Mouse (Mus musculus) megakaryocyte-erythroid progenitor cell, adult 5-6 weeks (primary cell): ENCODE data around the gene Gins3. TPM values are rescaled to one million over a fixed set of nuclear protein-coding genes. Genes with fewer than 3 reads are reported as not detected.

Experiments
- ATAC-seq: replicated peaks from 2 replicates; pipeline ENCODE4 v1.8.0; 2016; ENCODE audit warnings: mild to moderate bottlenecking, inconsistent platforms; ENCODE audit not compliant: severe bottlenecking, poor library complexity, low FRiP score, low TSS enrichment
- total RNA-seq, 2 experiments: library from RNA; stranded (forward) in 1 of 2; stranded (reverse) in 1 of 2; fragments of 200-1000, 215-1000 nt in 1 of 2; fragments of >200 nt in 1 of 2; fragmentation: Nextera tagmentation in 1 of 2; gene quantifications; 2 replicates each; pipeline ENCODE4 v1.2.3; 2014 to 2017

Gins3 gene
- total RNA-seq, 2 experiments from 2014 or later = 10.7 to 21.6 TPM

DNA sequence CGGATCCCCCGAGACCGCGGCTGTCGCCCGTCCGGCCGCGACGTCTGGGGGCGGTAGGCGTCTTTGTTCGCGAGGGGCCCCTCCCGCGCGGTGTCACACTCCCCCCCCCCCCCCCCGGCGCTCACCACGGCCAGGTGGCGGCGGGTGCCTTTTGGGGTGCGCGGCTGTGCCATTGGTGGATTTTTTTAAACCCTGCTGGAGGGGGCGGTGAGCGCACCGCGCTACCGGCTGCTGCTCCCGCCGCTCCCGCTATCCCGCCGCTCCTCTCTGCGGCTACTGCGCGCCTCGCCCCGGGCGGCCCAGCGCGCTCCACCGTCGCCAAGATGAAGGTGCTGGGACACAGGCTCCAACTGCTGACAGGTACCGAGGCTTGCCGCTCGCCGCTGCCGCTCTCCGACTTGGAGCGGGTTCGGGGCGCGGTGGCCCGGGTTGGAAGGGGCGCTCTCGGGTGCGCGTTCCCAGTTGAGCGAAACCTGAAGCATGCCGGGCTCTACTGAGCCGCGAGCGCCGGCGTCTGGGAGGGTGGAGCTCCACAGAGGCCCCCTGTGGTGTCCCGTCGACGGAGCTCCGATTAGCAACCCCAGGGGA lies 44.9 kb downstream of the Gins3 start:
- ATAC-seq = no peak

DNA sequence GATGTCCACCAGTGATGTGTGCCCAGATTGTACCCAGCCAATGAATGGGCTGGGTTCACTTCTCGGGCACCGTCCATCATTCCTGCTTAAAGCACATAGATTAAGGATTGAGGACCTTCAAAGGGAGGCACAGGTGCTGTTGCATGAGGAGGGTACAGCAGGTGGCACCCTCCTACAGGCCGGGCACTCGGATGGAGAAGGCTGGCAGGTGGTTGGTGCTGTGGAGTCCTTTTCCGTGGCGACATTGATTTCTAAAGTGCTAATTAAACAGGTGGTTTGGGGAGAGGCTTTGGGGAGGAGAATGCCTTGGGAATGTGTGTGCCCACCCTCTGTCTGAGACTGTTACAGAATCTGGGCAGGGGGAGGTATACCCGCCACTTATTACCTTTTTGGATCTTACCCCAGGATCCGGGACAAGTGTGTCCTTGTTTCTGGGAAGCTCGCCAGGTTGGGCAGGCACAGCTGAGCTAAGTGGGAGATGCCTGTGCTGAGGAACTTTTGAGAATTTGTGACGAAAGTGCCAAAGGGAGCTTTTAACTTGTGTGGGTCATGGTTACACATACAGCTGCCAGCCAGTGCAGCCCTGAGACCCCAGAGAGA lies 54.9 kb downstream of the Gins3 start:
- no peak for ATAC-seq

DNA sequence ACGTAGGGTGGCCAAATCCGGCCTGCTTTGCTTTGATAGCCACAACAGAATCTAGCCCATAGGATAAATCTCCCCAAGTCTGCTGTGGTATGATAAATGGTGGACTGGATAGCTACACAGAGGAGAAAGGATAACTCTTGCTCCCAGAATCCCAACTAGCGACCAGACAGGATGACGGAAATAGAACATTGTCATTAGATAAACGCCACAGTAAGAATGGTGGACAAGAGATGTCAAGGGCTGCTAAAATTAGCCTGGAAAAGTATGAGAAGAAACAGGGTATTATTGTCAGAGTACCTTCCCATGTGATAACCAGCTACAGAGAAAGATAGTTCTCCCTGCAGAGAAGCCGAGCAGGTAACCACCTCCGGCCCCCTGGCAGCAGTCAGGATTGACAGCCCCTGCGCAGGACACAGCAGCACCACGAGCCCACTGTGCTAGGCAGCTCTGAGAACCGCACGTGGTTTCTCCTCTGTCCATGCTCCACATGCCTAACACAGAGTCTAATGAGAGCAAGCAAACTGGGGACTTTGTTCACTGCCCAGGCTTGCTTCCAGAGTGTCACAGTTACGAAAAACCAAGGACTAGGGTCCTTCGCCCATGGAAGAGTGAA lies 57.8 kb downstream of the Gins3 start:
- no peak for ATAC-seq

DNA sequence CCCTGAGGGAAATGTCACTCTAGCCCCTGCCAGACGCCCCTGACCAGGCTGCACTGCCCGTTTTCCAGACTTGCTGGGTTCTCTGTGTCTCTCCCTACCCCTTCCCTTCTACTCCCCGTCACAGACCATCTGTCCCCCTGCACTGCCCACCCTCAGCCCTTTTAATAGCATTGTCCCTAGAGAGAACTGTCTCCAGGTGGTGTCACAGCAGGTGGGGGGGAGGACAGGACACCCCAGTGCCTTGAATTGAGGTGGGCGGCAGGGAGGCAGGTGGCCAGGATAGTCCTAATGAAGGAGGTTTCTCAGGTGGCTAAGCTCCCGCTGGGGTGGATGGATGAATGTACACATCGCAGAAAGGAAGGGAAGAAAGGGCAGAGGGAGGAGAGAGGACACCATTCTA lies 61.4 kb downstream of the Gins3 start:
- no peak for ATAC-seq

Other genes starting within 250 kb of the Gins3 start
- gene Cfap20, start 198.6 kb upstream of the Gins3 start, total RNA-seq (2014; fragmentation: Nextera tagmentation) = 53.9 and 69.9 TPM in 2 replicates
- 64.6 and 71.3 TPM in 2 replicates for gene Cfap20, start 198.6 kb upstream of the Gins3 start, total RNA-seq (2017)
- 60.1 and 77.7 TPM in 2 replicates for gene Csnk2a2, start 143.4 kb upstream of the Gins3 start, total RNA-seq (2014; fragmentation: Nextera tagmentation)
- gene Csnk2a2, start 143.4 kb upstream of the Gins3 start, total RNA-seq (2017) = 32.9 and 43.0 TPM in 2 replicates
- not detected in 2 replicates for gene Ccdc113, start 99.4 kb upstream of the Gins3 start, total RNA-seq (2014; fragmentation: Nextera tagmentation)
- gene Ccdc113, start 99.4 kb upstream of the Gins3 start, total RNA-seq (2017) = not detected in 2 replicates
- gene Prss54, start 57.1 kb upstream of the Gins3 start, total RNA-seq (2014; fragmentation: Nextera tagmentation) = not detected in 2 replicates
- gene Prss54, start 57.1 kb upstream of the Gins3 start, total RNA-seq (2017) = not detected in 2 replicates
- gene Ndrg4, start 43.5 kb downstream of the Gins3 start, total RNA-seq (2014; fragmentation: Nextera tagmentation) = not detected in 2 replicates
- gene Ndrg4, start 43.5 kb downstream of the Gins3 start, total RNA-seq (2017) = not detected in 2 replicates
- 26.9 and 57.7 TPM in 2 replicates for gene Setd6, start 82.4 kb downstream of the Gins3 start, total RNA-seq (2014; fragmentation: Nextera tagmentation)
- gene Setd6, start 82.4 kb downstream of the Gins3 start, total RNA-seq (2017) = 57.6 and 126 TPM in 2 replicates
- 278 and 316 TPM in 2 replicates for gene Cnot1, start 174.0 kb downstream of the Gins3 start, total RNA-seq (2014; fragmentation: Nextera tagmentation)
- gene Cnot1, start 174.0 kb downstream of the Gins3 start, total RNA-seq (2017) = 133 and 217 TPM in 2 replicates
- 91.4 and 188 TPM in 2 replicates for gene Sap18b, start 191.9 kb downstream of the Gins3 start, total RNA-seq (2014; fragmentation: Nextera tagmentation)
- 427 and 618 TPM in 2 replicates for gene Sap18b, start 191.9 kb downstream of the Gins3 start, total RNA-seq (2017)
- gene Slc38a7, start 220.1 kb downstream of the Gins3 start, total RNA-seq (2014; fragmentation: Nextera tagmentation) = 10.0 and 13.4 TPM in 2 replicates
- 6.2 and 13.1 TPM in 2 replicates for gene Slc38a7, start 220.1 kb downstream of the Gins3 start, total RNA-seq (2017)